Mouse (Mus musculus): Measurements from ENCODE around the gene Msrb3. TPM values are rescaled to one million over a fixed set of nuclear protein-coding genes. Genes with fewer than 3 reads are reported as not detected.

Msrb3 gene
- 20.6 and 24.8 TPM in 2 replicates for polyA plus RNA-seq (2015; fragmentation: Nextera tagmentation; extraction: Ambion mirVana)

DNA sequence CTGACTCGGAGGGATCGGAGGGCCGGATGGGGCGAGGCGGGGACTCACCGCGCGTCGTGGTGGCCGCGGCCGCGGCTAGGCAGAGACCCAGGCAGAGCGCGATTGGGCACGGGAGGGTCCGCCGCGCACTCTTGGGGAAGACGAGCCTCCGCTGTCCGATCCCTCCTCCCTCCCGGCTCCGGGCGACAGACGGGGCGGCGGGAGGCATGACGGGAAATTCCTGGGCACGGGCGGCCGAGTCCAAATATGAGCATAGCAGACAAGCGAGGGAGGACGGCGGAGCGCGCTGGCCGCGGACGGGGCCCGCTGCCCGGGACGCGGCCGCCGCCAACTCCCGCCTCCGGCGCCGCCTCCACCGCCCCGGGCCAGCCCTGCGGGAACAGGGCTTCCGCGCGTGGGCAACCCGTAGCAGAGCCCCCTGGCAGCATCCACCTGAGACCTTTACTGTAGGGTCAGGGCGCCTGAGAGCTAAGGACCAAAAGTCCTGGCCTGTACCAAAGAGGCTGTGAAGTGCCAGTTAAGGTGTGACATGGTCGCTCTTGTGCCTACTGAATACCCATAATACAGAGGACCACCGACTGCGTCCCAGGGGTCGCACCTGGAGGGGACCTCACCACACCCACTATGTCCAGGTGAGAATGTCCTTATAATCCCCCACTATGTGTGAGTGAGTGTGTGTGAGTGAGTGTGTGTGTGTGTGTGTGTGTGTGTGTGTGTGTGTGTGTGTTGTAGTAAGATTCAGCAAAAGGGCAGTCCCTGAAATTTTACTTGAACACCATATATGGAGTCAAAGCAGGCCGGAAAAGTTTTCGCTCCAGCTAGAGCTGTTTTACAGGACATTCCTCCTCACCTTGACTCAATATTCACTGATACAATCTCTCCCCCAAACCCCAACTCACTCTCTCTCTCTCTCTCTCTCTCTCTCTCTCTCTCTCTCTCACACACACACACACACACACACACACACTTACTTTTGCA is at the start of gene Msrb3:
TSS of gene Msrb3 (minus strand) at position 317 of the 978 bp plus-strand sequence.
- H3K9ac ChIP-seq, result peak within 1 kb of the TSS; percentile 99
- H3K36me3 ChIP-seq, result peaks cover 9% of the 10 kb centered on the region
- peak within 1 kb of the TSS; percentile 86 for H3K4me3 ChIP-seq
- H3K4me1 ChIP-seq, result peaks cover 66% of the 10 kb centered on the region
- H3K4me2 ChIP-seq, result peak within 1 kb of the TSS; percentile 80
- peak; percentile 81 for ATAC-seq (ENCODE audit: extremely low read depth, insufficient number of reproducible peaks, low FRiP score, low TSS enrichment)
- WGBS, result 1% methylated on average over 59 of the region's 64 CpGs
- H3K27ac ChIP-seq (replicated peaks), result peak within 1 kb of the TSS; percentile 97
- H3K9me3 ChIP-seq, result no peaks in the 10 kb centered on the region
- no peaks in the 10 kb centered on the region for H3K27me3 ChIP-seq (replicated peaks)

DNA sequence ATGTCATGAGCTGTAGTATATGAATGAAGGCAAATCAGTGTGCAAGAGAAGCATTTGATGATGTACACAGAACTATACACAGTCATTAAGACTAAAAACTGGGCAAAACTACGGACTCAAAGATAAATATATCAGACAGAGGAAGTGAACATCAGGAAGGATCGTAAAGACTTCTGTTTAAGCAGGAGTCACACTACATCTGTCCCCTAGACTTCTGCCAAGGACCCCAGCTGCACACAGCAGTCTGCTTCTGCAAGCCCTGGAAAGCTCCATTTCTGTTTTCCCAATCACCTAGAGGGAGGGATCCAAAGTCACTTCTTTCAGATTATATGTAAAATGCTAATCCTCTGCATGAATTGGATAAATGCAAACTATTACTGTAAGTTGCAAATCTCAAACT is 49.6 kb upstream of the Msrb3 start:
- Histone ChIP-seq H3K27ac (replicated peaks) (no peak overlapping the region), H3K4me1 (peaks cover 40% of the 10 kb centered on the region), H3K9ac (no peak overlapping the region), H3K4me3 (no peak overlapping the region), H3K9me3 (no peaks in the 10 kb centered on the region), H3K4me2 (no peak overlapping the region), H3K36me3 (peaks cover 8% of the 10 kb centered on the region), H3K27me3 (replicated peaks) (no peaks in the 10 kb centered on the region)
- ATAC-seq (ENCODE audit: extremely low read depth, insufficient number of reproducible peaks, low FRiP score, low TSS enrichment), result no peak
- 68% methylated on average over 2 of the region's 2 CpGs for WGBS

DNA sequence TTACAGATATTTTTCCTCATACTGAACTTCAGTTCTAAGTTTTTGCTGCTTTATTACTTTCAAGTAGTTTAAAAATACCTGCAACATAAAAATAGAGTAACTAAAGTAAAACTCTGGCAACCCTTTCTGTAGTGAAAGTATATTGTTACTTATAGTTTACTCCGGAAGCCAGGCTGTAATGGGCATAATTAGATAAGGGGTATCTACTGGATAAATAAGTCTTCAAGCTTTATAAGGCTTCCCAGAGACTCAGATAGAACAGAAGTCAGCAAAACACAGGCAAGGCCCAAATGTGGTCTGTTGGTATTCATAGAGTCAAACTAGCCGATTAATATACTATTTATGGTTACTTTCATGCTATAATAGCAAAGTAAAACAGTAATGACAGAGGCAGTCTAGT is 48.9 kb upstream of the Msrb3 start:
- Histone ChIP-seq H3K4me1 (peaks cover 34% of the 10 kb centered on the region), H3K9me3 (no peaks in the 10 kb centered on the region), H3K4me2 (no peak overlapping the region), H3K27ac (replicated peaks) (no peak overlapping the region), H3K36me3 (peaks cover 8% of the 10 kb centered on the region), H3K9ac (no peak overlapping the region), H3K27me3 (replicated peaks) (no peaks in the 10 kb centered on the region), H3K4me3 (no peak overlapping the region)
- WGBS, result 66% methylated on average over 2 of the region's 2 CpGs
- ATAC-seq (ENCODE audit: extremely low read depth, insufficient number of reproducible peaks, low FRiP score, low TSS enrichment), result no peak

DNA sequence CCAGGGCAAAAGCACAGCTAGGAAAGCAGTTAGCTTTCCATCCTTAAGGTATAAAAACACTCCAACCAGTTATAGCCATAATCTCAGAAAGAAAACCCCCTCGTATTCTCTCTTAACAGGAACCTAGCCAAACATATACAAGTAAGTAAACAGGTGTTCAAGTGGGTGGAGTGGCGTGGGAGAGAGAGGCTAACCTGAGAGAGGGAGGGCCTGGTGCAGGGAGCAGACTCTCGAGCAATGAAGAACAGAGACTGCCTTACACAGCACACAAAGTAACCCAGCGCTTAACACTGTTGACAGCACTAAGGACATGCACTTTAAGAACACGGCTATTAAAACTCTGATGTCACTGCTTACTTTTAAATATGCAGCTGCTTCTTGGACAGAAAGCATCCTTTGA is 47.9 kb upstream of the Msrb3 start:
- no peak overlapping the region for H3K4me3 ChIP-seq
- no peak for ATAC-seq (ENCODE audit: extremely low read depth, insufficient number of reproducible peaks, low FRiP score, low TSS enrichment)
- H3K27ac ChIP-seq (replicated peaks), result no peak overlapping the region
- peaks cover 29% of the 10 kb centered on the region for H3K4me1 ChIP-seq
- no peaks in the 10 kb centered on the region for H3K9me3 ChIP-seq
- H3K27me3 ChIP-seq (replicated peaks), result no peaks in the 10 kb centered on the region
- H3K4me2 ChIP-seq, result no peak overlapping the region
- WGBS, result 63% methylated on average over 5 of the region's 5 CpGs
- H3K36me3 ChIP-seq, result peaks cover 8% of the 10 kb centered on the region
- no peak overlapping the region for H3K9ac ChIP-seq

DNA sequence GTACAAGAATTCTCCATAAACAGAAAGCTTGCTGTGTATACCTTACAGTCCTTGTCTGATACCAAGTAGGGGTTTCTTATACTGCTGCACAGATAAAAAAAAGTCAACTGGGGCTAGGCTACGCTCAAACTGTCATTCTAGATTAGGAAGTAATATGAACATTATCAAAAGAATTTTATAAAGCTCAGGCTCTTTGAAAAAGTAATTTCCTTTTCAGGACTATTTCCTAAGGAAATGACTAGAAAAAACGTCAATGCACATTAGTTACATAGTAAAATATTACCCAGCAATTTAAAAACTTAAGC is 40.0 kb upstream of the Msrb3 start:
- no peak overlapping the region for H3K27ac ChIP-seq (replicated peaks)
- H3K9ac ChIP-seq, result no peak overlapping the region
- H3K9me3 ChIP-seq, result no peaks in the 10 kb centered on the region
- H3K4me2 ChIP-seq, result no peak overlapping the region
- WGBS, result 72% methylated on average over 2 of the region's 2 CpGs
- H3K36me3 ChIP-seq, result no peaks in the 10 kb centered on the region
- no peak for ATAC-seq (ENCODE audit: extremely low read depth, insufficient number of reproducible peaks, low FRiP score, low TSS enrichment)
- H3K4me1 ChIP-seq, result peaks cover 7% of the 10 kb centered on the region; the same call in 1 of the 2 replicates
- H3K27me3 ChIP-seq (replicated peaks), result no peaks in the 10 kb centered on the region
- H3K4me3 ChIP-seq, result no peak overlapping the region

DNA sequence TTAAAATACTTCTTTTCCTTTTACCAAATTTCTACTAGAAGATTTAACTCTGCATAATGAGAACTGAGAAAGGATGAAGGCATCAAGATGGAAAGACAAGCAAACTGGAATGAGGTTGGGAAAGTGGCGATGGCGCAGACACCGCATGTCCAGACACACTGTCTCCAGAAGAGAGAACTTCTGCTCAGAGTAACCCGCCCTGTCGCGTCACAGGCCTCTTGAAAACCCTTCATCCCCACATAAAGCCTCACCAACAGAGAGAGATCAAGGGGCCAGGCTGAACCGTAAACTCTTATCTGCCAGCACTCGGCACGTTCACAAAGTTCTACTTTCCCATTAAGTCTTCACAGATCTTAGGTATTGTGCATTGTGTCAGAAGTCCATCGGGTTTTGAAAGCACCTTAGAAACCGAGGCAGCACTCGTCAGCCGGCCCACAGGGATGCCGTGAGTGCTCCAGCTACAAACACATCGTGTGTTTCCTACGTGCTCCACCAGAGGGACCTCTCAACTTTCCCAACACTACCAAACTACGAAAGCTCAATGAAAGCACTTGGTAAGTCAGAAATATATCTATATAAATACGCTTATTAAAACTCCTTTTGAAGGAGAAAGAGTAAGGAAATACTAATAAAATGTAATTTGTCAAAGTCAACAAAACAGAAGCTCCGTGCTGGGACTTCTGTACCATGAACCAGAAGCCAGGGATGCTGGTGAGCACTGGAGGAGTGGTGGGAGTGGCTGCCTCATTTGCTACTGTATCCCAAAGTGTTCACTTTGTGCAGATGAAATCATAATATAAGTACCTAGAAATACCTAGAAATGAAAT is 39.4 kb upstream of the Msrb3 start:
- H3K4me1 ChIP-seq, result peaks cover 7% of the 10 kb centered on the region; the same call in 1 of the 2 replicates
- H3K9me3 ChIP-seq, result no peaks in the 10 kb centered on the region
- no peak overlapping the region; the same call in 1 of the 2 replicates for H3K9ac ChIP-seq
- H3K36me3 ChIP-seq, result no peaks in the 10 kb centered on the region; the same call in 1 of the 2 replicates
- ATAC-seq (ENCODE audit: extremely low read depth, insufficient number of reproducible peaks, low FRiP score, low TSS enrichment), result no peak
- H3K4me3 ChIP-seq, result no peak overlapping the region
- WGBS, result 34% methylated on average over 19 of the region's 19 CpGs
- H3K27ac ChIP-seq (replicated peaks), result no peak overlapping the region
- no peaks in the 10 kb centered on the region for H3K27me3 ChIP-seq (replicated peaks)
- H3K4me2 ChIP-seq, result peak overlapping the region; percentile 49

DNA sequence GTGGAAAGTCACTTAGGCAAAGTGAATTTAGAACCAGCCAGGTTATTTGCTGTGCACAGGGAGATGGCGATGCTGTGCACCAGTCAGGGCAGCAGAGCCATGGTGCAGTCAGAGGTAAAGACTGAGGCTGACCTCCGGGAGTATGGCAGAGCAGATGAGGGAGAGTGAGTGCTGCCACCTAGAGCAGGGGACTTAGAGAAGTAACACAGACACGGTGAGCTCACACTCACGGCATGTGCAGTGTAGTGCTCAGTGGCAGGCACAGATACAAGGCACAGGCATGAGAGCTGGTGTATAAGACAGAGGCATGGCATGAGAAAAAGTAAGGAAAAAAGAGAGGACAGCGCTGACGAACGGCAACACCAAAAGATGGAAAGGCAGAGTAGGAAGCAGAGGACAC is 30.6 kb upstream of the Msrb3 start:
- H3K27ac ChIP-seq (replicated peaks), result no peak overlapping the region
- peaks cover 57% of the 10 kb centered on the region for H3K36me3 ChIP-seq
- no peak overlapping the region for H3K4me2 ChIP-seq
- no peak overlapping the region for H3K9ac ChIP-seq
- no peak for ATAC-seq (ENCODE audit: extremely low read depth, insufficient number of reproducible peaks, low FRiP score, low TSS enrichment)
- no peaks in the 10 kb centered on the region for H3K27me3 ChIP-seq (replicated peaks)
- H3K9me3 ChIP-seq, result no peaks in the 10 kb centered on the region
- no peak overlapping the region for H3K4me3 ChIP-seq
- no peaks in the 10 kb centered on the region for H3K4me1 ChIP-seq
- WGBS, result 72% methylated on average over 7 of the region's 7 CpGs

DNA sequence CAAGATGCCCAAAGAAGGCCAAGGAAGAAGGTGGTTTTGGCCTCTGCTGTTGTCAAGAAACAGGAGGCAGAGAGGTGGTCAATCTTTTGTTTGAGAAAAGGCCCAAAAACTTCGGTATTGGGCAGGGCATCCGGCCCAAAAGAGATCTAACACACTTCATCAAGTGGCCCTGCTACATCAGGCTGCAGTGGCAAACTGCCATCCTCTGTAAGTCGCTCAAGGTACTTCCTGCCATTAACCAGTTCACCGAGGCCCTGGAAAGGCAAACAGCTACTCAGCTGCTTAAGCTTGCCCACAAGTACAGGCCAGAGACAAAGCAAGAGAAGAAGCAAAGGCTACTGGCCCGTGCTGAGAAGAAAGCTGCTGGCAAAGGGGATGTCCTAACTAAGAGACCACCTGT is 29.3 kb upstream of the Msrb3 start:
- H3K9me3 ChIP-seq, result no peaks in the 10 kb centered on the region
- no peak overlapping the region for H3K27ac ChIP-seq (replicated peaks)
- H3K4me2 ChIP-seq, result no peak overlapping the region
- no peaks in the 10 kb centered on the region for H3K27me3 ChIP-seq (replicated peaks)
- ATAC-seq (ENCODE audit: extremely low read depth, insufficient number of reproducible peaks, low FRiP score, low TSS enrichment), result no peak
- H3K4me1 ChIP-seq, result no peaks in the 10 kb centered on the region
- WGBS, result 79% methylated on average over 5 of the region's 5 CpGs
- H3K9ac ChIP-seq, result no peak overlapping the region
- H3K36me3 ChIP-seq, result peaks cover 56% of the 10 kb centered on the region
- no peak overlapping the region for H3K4me3 ChIP-seq

DNA sequence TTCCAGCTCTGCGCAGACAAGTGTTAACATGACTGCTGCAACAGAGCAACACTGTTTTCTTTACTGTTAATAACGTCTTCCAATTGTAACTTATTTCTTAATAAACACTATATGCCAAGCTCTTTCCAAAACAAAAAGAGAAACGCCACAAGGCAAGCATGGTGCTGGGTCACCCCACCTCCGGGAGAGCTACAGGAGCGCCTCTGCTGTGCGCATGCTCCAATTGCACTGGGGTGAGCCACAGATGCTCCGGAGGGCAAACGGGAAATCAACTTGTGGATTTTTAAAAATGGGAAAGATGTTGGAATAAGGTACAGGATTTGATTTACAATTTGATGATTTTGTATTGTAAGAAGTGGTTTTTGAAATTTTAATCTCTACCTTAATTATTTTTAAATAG is 27.3 kb upstream of the Msrb3 start:
- 94% methylated on average over 8 of the region's 8 CpGs for WGBS
- H3K9ac ChIP-seq, result no peak overlapping the region
- no peak overlapping the region for H3K27ac ChIP-seq (replicated peaks)
- no peak for ATAC-seq (ENCODE audit: extremely low read depth, insufficient number of reproducible peaks, low FRiP score, low TSS enrichment)
- H3K27me3 ChIP-seq (replicated peaks), result no peaks in the 10 kb centered on the region
- peaks cover 56% of the 10 kb centered on the region for H3K36me3 ChIP-seq
- no peak overlapping the region for H3K4me3 ChIP-seq
- H3K4me1 ChIP-seq, result no peaks in the 10 kb centered on the region
- H3K9me3 ChIP-seq, result no peaks in the 10 kb centered on the region
- H3K4me2 ChIP-seq, result no peak overlapping the region

DNA sequence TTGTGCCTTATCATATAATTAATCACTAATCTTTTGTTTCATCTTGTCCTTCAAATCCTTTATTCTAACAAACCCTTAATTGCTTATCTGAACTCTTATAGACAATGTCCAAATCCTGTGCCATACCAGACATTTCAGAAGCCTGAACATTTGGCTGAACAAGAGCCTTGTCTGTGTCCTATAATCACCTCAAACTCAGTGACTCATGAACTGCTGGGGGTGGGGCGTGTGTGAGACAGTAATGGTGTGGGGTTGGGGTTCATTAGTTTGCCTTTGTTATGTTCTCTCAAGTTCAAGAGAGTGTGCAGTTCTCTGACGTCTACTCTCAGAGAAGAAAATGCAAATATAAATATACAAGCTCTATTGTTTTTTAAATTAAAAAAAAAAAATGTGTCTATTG is 22.6 kb upstream of the Msrb3 start:
- ATAC-seq (ENCODE audit: extremely low read depth, insufficient number of reproducible peaks, low FRiP score, low TSS enrichment), result no peak
- H3K4me2 ChIP-seq, result no peak overlapping the region
- no peak overlapping the region for H3K27ac ChIP-seq (replicated peaks)
- 0 out of 2 replicates have a peak, but pooled peaks cover 7% of the 10 kb centered on the region for H3K4me1 ChIP-seq
- peaks cover 38% of the 10 kb centered on the region for H3K36me3 ChIP-seq
- no peak overlapping the region for H3K9ac ChIP-seq
- no peaks in the 10 kb centered on the region for H3K9me3 ChIP-seq
- no peak overlapping the region for H3K4me3 ChIP-seq
- no peaks in the 10 kb centered on the region for H3K27me3 ChIP-seq (replicated peaks)
- whole genome bisulfite sequencing, result 57% methylated on average over 2 of the region's 2 CpGs

DNA sequence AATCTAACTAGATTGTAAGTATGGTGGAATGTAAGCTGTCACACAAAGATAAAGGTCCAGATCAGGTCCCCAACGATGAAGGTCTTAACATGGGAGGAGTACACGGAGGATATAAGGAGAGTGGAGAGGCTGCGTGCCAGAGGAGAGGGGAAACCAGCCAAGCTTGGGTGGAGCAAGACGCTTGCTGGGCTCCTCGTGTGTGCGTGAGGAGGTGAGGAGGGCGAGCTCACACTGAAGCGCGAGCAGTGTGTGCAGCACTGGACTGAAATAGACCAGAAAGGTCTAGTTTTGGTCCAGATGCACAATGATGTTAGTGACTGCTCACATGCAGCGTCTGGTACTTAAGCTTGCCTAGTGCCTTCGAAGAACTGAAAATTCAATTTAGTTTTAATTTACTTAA is 21.7 kb upstream of the Msrb3 start:
- 65% methylated on average over 11 of the region's 11 CpGs for WGBS
- Histone ChIP-seq H3K4me2 (no peak overlapping the region), H3K4me3 (no peak overlapping the region), H3K4me1 (peaks cover 13% of the 10 kb centered on the region), H3K36me3 (peaks cover 31% of the 10 kb centered on the region), H3K27me3 (replicated peaks) (no peaks in the 10 kb centered on the region), H3K9me3 (no peaks in the 10 kb centered on the region), H3K9ac (no peak overlapping the region), H3K27ac (replicated peaks) (no peak overlapping the region)
- no peak for ATAC-seq (ENCODE audit: extremely low read depth, insufficient number of reproducible peaks, low FRiP score, low TSS enrichment)

Measured in heart, embryonic 13.5 days (tissue).